ENCODE assay signal across 32 mouse cellular contexts in genomic region chr10:117502135-117502534, GRCm38 (mm10).
"Had no signal": no experiment of that assay in that cellular context is flagged by ENCODE, and none has a peak within 500 bp of the region (broad histone marks: within the 10 kb centered on the region; RNA-seq: fewer than 3 reads in every experiment).

No protein-coding gene starts in this region.

- H3K36me3 ChIP-seq: limb, embryonic 10.5 days; limb, embryonic 12.5 days; limb, embryonic 13.5 days; limb, embryonic 15.5 days; liver, embryonic 12.5 days; liver, embryonic 13.5 days; liver, embryonic 15.5 days; lung, embryonic 15.5 days; midbrain, embryonic 10.5 days; midbrain, embryonic 12.5 days; midbrain, embryonic 13.5 days; midbrain, embryonic 15.5 days; neural tube, embryonic 12.5 days; neural tube, embryonic 13.5 days had no signal

- H3K4me1 ChIP-seq: limb, embryonic 12.5 days; limb, embryonic 13.5 days; limb, embryonic 15.5 days; liver, embryonic 12.5 days; liver, embryonic 13.5 days; liver, embryonic 15.5 days; megakaryocyte, embryonic 14.5 days; midbrain, embryonic 10.5 days; midbrain, embryonic 12.5 days; midbrain, embryonic 13.5 days; midbrain, embryonic 15.5 days; neural tube, embryonic 12.5 days; neural tube, embryonic 13.5 days had no signal

- ATAC-seq: liver, embryonic 12.5 days; liver, postnatal 0 days; lung, postnatal 0 days; midbrain, embryonic 13.5 days; midbrain, embryonic 15.5 days; midbrain, embryonic 16.5 days had no signal

- H3K4me2 ChIP-seq: limb, embryonic 12.5 days; limb, embryonic 13.5 days; limb, embryonic 15.5 days; liver, embryonic 11.5 days; liver, embryonic 12.5 days; liver, embryonic 13.5 days; liver, embryonic 15.5 days; lung, embryonic 14.5 days; lung, embryonic 15.5 days; midbrain, embryonic 12.5 days; midbrain, embryonic 13.5 days; midbrain, embryonic 15.5 days; neural tube, embryonic 12.5 days; neural tube, embryonic 13.5 days had no signal

- H3K27me3 ChIP-seq: limb, embryonic 12.5 days; limb, embryonic 13.5 days; limb, embryonic 15.5 days; liver, embryonic 12.5 days; liver, embryonic 13.5 days; liver, embryonic 15.5 days; lung, embryonic 15.5 days; neural tube, embryonic 12.5 days; neural tube, embryonic 13.5 days had no signal

- H3K4me3 ChIP-seq: limb, embryonic 10.5 days; limb, embryonic 12.5 days; limb, embryonic 13.5 days; limb, embryonic 15.5 days; liver, embryonic 12.5 days; liver, embryonic 13.5 days; liver, embryonic 15.5 days; lung, embryonic 15.5 days; megakaryocyte, embryonic 14.5 days; midbrain, embryonic 10.5 days; midbrain, embryonic 12.5 days; midbrain, embryonic 13.5 days; midbrain, embryonic 15.5 days; myocyte; neural tube, embryonic 12.5 days; neural tube, embryonic 13.5 days had no signal

- H3K9me3 ChIP-seq: limb, embryonic 10.5 days; limb, embryonic 12.5 days; limb, embryonic 13.5 days; limb, embryonic 15.5 days; liver, embryonic 12.5 days; liver, embryonic 13.5 days; liver, embryonic 15.5 days; lung, embryonic 15.5 days; megakaryocyte, embryonic 14.5 days; midbrain, embryonic 10.5 days; midbrain, embryonic 12.5 days; midbrain, embryonic 13.5 days; midbrain, embryonic 15.5 days; neural tube, embryonic 12.5 days; neural tube, embryonic 13.5 days had no signal

- H3K27ac ChIP-seq: limb, embryonic 10.5 days; limb, embryonic 12.5 days; limb, embryonic 13.5 days; limb, embryonic 15.5 days; liver, embryonic 12.5 days; liver, embryonic 13.5 days; liver, embryonic 14.5 days; liver, embryonic 15.5 days; lung, embryonic 15.5 days; macrophage; midbrain, embryonic 10.5 days; midbrain, embryonic 12.5 days; midbrain, embryonic 13.5 days; midbrain, embryonic 15.5 days; neural tube, embryonic 12.5 days; neural tube, embryonic 13.5 days had no signal

- DNase-seq: left cerebral cortex, postnatal 4 days; liver; liver, embryonic 13.5 days; liver, postnatal 0 days; lung, adult 18-20 months; lung, adult 2 months; lung, embryonic 14.5 days; lung, postnatal 10 days; lung, postnatal 14 days; lung, postnatal 36 days; lung, postnatal 4 days; midbrain, embryonic 14.5 days had no signal

- H3K9ac ChIP-seq: limb, embryonic 12.5 days; limb, embryonic 13.5 days; limb, embryonic 15.5 days; liver, embryonic 12.5 days; liver, embryonic 13.5 days; liver, embryonic 14.5 days; liver, embryonic 15.5 days; liver, postnatal 0 days; lung, embryonic 14.5 days; lung, embryonic 15.5 days; midbrain, embryonic 12.5 days; midbrain, embryonic 13.5 days; midbrain, embryonic 15.5 days; neural tube, embryonic 12.5 days; neural tube, embryonic 13.5 days had no signal
